Mouse (Mus musculus) granulocyte monocyte progenitor cell, adult 5-6 weeks (primary cell): ENCODE data around the gene Klf11. TPM values are rescaled to one million over a fixed set of nuclear protein-coding genes. Genes with fewer than 3 reads are reported as not detected.
"Not testable (repeated sequence)": the region's sequence is repeated elsewhere in the genome, so short reads cannot be mapped to it uniquely, and the experiment has no call there.

ENCODE experiments used
- ATAC-seq: replicated peaks from 2 replicates; pipeline ENCODE4 v1.8.0; 2016; ENCODE audit warnings: mild to moderate bottlenecking, moderate TSS enrichment, inconsistent platforms; ENCODE audit not compliant: poor library complexity, severe bottlenecking
- total RNA-seq, 2 experiments: library from RNA; stranded (forward) in 1 of 2; stranded (reverse) in 1 of 2; fragments of 200-712, 200-1000 nt in 1 of 2; fragments of >200 nt in 1 of 2; fragmentation: Nextera tagmentation in 1 of 2; gene quantifications; 2 replicates each; pipeline ENCODE4 v1.2.3; 2014 to 2017

Klf11 gene
- total RNA-seq, 2 experiments from 2014 or later: 7.1 to 10.0 TPM

GRCm38 (mm10) chr12:24698514-24698913 lies 47.4 kb downstream of the Klf11 start:
- ATAC-seq: no peak

- ATAC-seq: no peak
Measured at GRCm38 (mm10) chr12:24699578-24699977, 48.5 kb downstream of the Klf11 start.

- not testable (repeated sequence) for ATAC-seq
Measured at GRCm38 (mm10) chr12:24701621-24702020, 50.5 kb downstream of the Klf11 start.

DNA sequence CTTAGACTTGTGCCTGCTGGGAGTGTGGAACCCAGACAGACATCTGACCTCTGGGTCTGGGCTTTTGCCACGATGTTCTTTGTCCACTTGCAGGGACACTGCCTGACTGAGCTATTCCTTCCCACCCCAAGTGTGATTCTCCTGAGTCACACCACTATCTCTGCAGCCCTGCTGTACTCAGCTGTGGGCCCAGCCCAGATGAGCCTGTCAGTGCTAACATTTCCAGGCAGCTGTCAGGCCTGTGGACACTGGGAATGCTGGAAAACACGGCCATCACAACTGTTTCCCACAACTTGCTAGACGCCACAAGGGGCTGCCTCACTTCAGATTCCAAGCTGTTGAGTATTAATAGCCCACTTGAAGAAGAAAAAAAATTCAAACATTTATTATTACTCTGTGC lies 51.9 kb downstream of the Klf11 start:
- no peak for ATAC-seq

DNA sequence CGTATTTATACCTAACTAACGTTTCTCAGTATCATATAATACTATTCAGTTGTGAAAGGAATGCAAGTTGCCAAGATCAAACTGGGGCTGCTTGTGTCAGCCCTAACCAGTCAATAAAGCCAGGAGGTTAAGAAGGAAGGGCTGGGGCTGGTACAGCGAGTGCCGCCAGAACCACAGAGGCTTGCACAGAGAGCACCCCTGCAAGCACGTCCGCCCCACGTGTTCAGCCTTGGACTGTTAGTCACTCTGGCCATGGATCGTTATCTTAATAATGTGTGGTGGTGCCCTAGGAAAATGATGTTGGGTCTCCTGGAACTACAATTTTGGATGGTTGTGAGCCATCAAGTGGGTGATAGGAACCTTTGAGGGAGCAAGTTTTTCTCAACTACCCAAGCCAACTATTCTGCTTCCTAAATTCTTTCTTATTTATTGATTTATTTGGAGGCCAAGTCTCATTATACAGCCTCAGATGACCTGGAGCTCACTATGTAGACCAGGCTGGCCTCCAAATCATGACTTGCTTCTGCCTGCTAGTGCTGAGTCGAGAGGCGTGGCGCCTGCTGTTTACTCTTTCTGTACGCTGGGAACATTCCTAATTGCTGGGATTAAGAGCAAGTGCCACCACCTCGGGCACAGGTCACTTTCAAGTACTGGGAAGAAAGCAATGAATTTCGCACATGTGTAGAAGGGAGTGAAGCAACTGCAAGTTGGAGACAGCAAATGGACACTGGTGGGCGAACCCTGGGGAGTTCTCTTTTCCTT lies 54.6 kb downstream of the Klf11 start:
- ATAC-seq: no peak

DNA sequence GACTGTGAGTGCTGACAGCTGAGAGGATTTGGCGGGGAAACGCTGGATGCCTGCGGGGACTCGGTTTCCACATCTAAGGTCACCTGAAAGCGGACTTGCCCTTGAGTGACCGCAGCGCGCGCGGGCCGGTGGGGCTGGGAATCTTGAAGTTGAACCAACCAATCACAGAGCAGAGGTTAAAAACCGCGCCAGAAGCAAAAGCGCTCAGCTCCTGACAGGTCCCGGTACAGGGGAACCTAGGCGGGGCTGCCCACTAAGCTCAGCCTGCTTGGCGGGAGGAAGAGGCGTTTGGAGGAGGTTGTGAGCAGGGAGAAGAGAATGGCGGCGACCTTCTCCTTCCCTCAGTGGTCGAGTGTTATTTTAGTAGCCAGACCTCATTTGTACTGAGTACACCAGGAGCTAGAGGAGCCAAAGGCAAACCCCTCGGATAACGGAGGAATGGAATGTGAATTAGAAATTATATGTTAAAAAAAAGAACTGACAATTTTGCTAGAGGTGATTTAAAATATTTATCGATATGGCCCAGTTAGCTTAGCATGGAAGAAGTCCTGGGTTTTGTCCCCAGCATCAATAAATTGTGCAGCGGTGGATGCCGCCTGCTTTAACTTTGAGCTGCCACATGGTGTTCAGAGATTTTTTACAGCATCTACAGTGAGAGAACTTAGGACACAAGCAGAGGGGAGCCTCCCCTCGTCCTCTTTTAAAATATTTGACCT lies 55.8 kb downstream of the Klf11 start:
- peak; percentile 35 for ATAC-seq

DNA sequence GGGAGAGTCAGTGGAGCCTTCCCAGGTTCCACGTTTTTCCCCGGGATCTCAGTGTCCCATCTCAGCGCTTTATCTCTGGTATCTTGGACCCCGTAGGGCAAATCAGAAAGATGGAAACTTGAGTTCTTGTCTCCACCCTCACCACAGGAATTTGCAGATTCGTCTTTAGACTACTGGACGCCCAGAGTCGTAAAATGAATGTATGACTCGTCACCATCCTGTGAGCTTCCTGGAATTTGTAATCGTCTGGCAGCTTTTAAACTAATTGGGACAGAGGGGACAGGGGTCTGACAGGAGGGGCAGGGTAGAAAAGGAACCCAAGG lies 56.4 kb downstream of the Klf11 start:
- ATAC-seq: peak; percentile 16

DNA sequence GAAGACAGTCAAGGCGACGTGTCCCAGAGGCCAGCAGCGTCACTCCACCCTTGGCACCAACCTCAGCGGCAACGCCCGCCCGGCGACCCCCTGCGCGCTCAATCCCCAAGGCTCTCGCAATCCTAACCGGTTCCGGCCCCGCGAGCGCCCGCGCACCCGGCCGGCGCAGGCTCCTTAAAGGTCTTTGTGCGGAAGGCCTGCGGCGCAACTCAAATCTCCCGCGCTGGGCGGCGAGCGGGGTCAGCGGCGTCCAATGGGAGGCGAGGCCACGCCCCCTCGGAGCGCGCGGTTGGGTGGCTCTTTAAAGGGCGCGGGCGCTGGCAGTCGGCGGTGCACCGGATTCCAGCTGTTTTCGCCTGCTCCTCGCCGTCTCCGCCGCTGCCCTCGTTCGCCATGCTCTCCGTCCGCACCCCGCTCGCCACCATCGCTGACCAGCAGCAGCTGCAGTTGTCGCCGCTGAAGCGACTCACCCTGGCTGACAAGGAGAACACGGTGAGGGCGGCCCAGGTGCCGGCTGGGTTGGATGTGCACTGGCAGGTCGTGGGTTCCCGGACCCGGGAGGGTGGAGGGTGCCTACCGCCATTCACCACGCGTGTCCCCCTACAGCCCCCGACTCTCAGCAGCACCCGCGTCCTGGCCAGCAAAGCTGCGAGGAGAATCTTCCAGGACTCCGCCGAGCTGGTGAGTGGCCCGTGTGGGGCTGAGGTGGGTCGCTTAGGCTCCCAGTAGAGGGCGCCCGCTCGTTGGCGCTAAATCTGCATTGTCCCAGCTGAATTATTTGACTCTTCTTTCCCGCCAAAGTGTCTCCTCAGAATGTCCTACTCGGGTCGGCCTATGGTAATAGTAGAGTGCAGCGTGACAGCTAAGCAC lies 57.1 kb downstream of the Klf11 start, which contains the start of gene Rrm2:
TSS of gene Rrm2 (plus strand) at position 288 of the 870 bp plus-strand sequence.
- peak; percentile 61 for ATAC-seq

DNA sequence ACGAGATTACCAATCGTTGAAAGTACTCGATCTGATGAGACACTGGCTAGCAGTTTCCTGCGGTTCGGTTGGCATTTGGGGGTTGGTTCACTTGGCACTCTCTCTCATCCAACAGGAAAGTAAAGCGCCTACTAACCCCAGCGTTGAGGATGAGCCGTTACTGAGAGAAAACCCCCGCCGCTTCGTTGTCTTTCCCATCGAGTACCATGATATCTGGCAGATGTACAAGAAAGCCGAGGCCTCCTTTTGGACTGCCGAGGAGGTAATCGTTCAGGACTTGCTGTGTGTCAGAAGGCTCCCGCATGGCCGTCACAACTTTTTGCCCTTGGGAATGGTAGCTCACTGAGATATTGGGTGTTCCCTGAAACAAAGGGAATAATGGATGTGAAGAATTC lies 57.7 kb downstream of the Klf11 start:
- ATAC-seq: no peak

GRCm38 (mm10) chr12:24709409-24709808 lies 58.3 kb downstream of the Klf11 start:
- ATAC-seq: no peak

GRCm38 (mm10) chr12:24709831-24710508 lies 58.9 kb downstream of the Klf11 start:
- peak; percentile 39 for ATAC-seq

- no peak for ATAC-seq
Measured at GRCm38 (mm10) chr12:24710672-24711071, 59.6 kb downstream of the Klf11 start.

Other genes starting within 250 kb of the Klf11 start
- 21.4 and 28.4 TPM in 2 replicates for gene Taf1b, start 152.9 kb upstream of the Klf11 start, total RNA-seq (2014; fragmentation: Nextera tagmentation)
- 39.6 and 41.3 TPM in 2 replicates for gene Taf1b, start 152.9 kb upstream of the Klf11 start, total RNA-seq (2017)
- 0.53 TPM in 1 of 2 replicates, not detected in the other for gene Grhl1, start 79.0 kb upstream of the Klf11 start, total RNA-seq (2014; fragmentation: Nextera tagmentation)
- 0.62 and 0.73 TPM in 2 replicates for gene Grhl1, start 79.0 kb upstream of the Klf11 start, total RNA-seq (2017)
- gene Cys1, start 30.5 kb downstream of the Klf11 start, total RNA-seq (2014; fragmentation: Nextera tagmentation): not detected in 2 replicates
- gene Cys1, start 30.5 kb downstream of the Klf11 start, total RNA-seq (2017): not detected in 2 replicates
- 132 and 162 TPM in 2 replicates for gene Rrm2, start 57.0 kb downstream of the Klf11 start, total RNA-seq (2014; fragmentation: Nextera tagmentation)
- 130 and 144 TPM in 2 replicates for gene Rrm2, start 57.0 kb downstream of the Klf11 start, total RNA-seq (2017)
- 0.39 and 0.70 TPM in 2 replicates for gene Mboat2, start 179.6 kb downstream of the Klf11 start, total RNA-seq (2014; fragmentation: Nextera tagmentation)
- gene Mboat2, start 179.6 kb downstream of the Klf11 start, total RNA-seq (2017): 0.47 and 0.98 TPM in 2 replicates